Mouse (Mus musculus): ENCODE measurements around the gene Ace. TPM values are rescaled to one million over a fixed set of nuclear protein-coding genes. Genes with fewer than 3 reads are reported as not detected.

Gene Ace
- total RNA-seq, 4 experiments from 2014 or later = 9.4 to 21.2 (median 13.4) TPM

DNA sequence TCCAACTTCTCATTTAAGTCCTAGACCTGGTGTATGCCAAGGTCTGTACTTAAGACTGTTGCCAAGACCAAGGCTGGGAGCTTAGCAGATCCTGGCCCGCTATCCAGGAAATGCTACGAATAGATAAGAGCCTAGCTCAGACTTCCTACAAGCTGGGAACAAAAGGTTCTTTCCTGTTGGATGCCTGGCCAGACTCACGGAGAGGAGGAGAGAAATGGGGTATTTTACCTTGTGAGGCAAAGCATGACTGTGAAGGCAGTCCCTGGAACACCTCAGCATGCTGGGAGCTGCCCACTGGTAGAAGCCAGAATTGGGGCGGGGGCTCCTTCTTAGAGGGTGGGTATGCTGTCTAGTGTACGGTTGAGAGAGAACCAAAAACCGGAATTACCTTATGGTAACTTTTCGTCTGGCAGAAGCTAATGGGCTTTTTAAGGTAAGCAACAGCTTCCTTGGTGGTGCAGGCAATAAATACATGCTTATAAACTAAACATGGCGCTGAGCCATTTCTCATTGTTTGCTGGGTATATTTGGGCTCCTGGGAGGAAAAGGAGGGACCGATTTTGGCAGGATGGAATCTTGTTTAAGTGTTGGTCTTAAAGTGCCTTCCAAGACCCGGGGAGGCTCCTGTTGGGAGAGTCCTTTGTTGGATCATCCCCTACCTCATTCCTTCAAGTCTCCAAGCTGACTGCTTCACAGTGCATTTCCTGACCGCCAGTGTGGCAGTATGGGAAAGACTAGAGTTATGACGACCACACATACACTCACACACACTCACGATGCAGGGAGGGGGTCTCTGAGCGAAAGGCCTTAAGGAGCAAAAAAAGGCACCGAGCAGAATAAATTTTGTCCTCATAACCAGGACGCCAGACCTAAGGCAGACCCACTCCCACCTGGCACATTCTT, 22.7 kb upstream of the Ace start:
- no peak for DNase-seq (ENCODE audit: low spot score in 2 of 2)

GRCm38 (mm10) chr11:105946694-105947154, 21.0 kb upstream of the Ace start:
- DNase-seq (ENCODE audit: low spot score in 2 of 2) = no peak

- DNase-seq (ENCODE audit: low spot score in 2 of 2) = no peak
Measured at GRCm38 (mm10) chr11:105948255-105948654, 19.5 kb upstream of the Ace start.

GRCm38 (mm10) chr11:105950519-105950918, 17.2 kb upstream of the Ace start:
- no peak for DNase-seq (ENCODE audit: low spot score in 2 of 2)

DNA sequence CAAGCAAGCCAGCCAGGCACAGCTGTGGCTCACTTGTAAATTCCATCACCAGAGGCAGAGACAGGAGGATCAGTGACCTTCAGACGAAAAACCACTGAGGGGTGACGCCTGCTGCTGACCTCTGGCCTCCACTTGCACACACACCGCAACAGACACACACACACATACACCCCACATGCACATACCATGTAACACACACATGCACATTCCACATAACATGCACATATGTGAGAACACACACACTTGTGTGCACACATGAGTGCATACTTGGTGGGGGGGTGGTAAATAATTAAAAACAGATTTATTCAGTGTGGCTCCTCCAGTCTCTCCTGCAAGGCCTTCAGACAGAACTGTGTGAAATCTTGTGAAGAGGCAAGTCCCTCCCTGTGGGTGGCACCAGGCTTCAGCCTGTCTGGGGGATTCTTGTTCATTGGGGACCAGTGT, 16.1 kb upstream of the Ace start:
- DNase-seq (ENCODE audit: low spot score in 2 of 2) = no peak

- no peak for DNase-seq (ENCODE audit: low spot score in 2 of 2)
Measured at GRCm38 (mm10) chr11:105952111-105952510, 15.6 kb upstream of the Ace start.

GRCm38 (mm10) chr11:105952911-105953386, 14.8 kb upstream of the Ace start, which contains the start of gene Cyb561:
Cyb561 (minus strand) TSS chr11:105953336.
- DNase-seq (ENCODE audit: low spot score in 2 of 2) = no peak

DNA sequence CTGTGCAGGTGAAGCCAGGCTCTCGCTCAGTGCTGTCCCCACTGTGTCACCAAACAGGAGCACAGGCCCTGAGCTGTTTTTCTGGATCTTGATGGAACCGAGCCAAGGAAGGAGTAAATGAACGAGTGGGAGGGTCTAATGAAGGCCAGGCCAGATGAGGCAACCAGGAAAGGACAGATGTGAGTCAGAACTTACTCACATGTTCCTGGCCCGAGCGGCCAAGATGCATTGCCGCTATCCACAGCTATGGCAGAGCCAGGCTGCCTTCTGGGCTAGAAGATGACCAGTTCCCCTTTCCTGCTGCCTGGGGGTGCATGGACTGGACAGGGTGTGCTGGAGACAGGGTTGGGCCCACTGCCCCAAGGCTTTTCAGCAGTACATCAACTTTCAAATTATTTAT, 14.3 kb upstream of the Ace start:
- DNase-seq (ENCODE audit: low spot score in 2 of 2) = peak in 1 of 2 experiments; percentile 54

DNA sequence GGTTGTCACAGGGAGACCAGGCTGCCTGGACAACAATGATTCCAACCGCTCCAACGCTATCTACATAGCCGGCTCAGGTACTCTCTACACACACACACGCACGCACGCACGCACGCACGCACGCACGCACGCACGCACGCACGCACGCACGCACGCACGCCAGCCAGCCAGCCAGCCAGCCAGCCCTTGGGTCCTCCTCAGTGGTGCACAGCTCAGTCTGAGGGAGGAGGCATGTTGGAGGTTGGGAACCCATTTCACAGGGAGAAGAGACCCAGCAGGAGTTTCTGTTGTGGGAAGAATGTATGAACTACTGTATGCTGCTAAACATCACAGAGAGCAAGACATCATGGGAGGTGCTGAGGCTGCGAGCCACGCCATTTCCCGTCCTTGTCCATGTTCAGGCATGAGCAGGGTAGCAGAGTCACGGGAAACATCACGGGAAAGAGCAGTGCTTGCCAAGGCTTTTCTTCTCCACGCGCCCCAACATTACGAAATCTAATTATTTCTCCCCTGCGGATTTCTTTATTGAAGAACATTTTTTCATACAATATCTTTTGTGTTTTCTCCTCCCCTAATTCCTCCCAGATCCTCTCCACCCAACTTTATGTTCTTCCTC, 11.8 kb upstream of the Ace start:
- no peak for DNase-seq (ENCODE audit: low spot score in 2 of 2)

GRCm38 (mm10) chr11:105957501-105957900, 10.2 kb upstream of the Ace start:
- DNase-seq (ENCODE audit: low spot score in 2 of 2) = no peak

DNA sequence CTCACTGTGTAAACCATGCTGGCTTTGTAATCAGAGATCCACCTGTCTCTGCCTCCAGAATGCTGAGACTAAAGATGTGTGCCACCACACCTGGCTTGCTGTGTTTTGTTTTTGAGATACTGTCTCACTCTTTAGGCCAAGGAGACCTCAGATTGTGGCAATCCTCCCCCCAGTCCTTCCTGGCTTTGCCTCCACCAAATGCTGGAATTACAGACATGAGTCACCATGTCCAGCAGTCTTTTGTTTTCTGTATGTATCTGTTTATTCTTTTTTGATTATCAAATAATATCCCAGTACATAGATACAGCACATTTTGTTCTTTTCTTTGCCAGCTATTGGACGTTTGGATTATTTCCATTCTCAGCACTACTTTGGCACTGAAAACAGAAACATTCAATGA, 9.2 kb upstream of the Ace start:
- no peak for DNase-seq (ENCODE audit: low spot score in 2 of 2)

- DNase-seq (ENCODE audit: low spot score in 2 of 2) = no peak
Measured at GRCm38 (mm10) chr11:105959355-105959754, 8.4 kb upstream of the Ace start.

DNA sequence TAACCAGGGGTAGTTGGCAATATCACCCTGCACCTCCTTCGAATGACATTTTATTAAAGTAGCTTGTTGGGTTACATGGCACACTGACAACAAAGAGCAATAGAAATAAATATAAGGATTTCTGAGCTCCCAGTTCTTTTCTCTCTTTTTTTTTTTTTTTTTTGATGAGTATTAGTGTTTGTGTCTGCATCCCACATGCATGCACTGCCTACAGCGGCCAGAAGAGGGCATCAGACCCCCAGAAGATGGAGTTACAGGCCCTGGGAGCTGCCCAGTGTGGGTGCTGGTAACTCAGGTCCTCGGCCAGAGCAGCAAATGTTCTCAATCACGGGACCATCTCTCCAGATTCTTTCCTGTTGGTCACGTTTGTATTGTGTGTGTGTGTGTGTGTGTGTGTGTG, 3.1 kb upstream of the Ace start:
- DNase-seq (ENCODE audit: low spot score in 2 of 2) = no peak

- no peak for DNase-seq (ENCODE audit: low spot score in 2 of 2)
Measured at GRCm38 (mm10) chr11:105966288-105966687, 1.5 kb upstream of the Ace start.

- no peak for DNase-seq (ENCODE audit: low spot score in 2 of 2)
Measured at GRCm38 (mm10) chr11:105968948-105969347, 1.2 kb downstream of the Ace start.

DNA sequence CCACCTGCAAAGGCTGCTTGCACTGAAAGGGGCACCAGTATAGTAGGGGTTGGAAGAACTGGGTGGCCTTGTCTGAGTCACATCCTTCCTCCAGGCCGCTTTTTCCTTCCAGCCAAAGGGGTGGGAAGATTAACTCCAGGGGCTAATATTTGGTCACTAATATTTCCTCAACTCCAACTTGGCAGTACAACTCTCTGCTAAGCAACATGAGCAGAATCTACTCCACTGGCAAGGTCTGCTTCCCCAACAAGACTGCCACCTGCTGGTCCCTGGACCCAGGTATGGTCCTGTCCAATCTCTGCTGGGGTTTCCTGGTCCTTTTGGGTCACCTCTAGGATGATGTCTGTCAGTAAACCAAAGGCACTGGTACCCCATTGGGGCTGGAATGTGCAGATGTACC, 1.8 kb downstream of the Ace start:
- DNase-seq (ENCODE audit: low spot score in 2 of 2) = peak; percentile 42 to 45

DNA sequence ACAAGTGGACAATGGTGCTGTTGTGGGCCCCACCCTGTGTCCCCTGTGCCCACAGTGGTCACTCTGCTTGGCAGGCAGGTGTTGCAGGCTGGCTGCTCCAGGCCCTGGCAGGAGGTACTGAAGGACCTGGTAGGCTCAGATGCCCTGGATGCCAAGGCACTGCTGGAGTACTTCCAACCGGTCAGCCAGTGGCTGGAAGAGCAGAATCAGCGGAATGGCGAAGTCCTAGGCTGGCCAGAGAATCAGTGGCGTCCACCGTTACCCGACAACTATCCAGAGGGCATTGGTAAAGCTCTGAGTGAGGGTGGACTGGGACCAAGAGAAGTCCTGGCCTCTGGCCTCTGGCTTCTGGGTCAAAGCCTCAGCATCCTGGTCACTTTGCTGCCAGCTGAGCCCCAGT, 6.8 kb downstream of the Ace start:
- peak in 1 of 2 experiments; percentile 33 for DNase-seq (ENCODE audit: low spot score in 2 of 2)

- no peak for DNase-seq (ENCODE audit: low spot score in 2 of 2)
Measured at GRCm38 (mm10) chr11:105975050-105975449, 7.3 kb downstream of the Ace start.

DNA sequence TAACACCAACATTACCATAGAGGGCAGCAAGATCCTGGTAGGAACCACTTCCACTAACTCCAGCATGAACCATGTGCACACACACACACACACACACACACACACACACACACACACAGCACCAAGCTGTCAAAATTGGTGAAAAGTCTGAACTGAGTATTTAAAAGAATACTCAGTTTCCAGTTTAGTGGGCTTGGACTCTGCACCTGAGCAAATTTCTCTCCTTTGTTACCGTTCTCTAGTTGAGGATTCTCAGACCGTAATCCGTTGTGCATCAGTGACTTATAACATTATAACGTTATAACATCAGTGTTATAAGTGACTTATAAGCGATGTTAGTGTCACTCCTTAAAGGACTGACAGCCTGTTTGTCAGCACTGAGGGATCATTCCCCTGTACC, 7.9 kb downstream of the Ace start:
- no peak for DNase-seq (ENCODE audit: low spot score in 2 of 2)

- no peak for DNase-seq (ENCODE audit: low spot score in 2 of 2)
Measured at GRCm38 (mm10) chr11:105978232-105978631, 10.5 kb downstream of the Ace start.

GRCm38 (mm10) chr11:105978634-105979033, 10.9 kb downstream of the Ace start:
- DNase-seq (ENCODE audit: low spot score in 2 of 2) = no peak

- DNase-seq (ENCODE audit: low spot score in 2 of 2) = no peak
Measured at GRCm38 (mm10) chr11:105984452-105984851, 16.7 kb downstream of the Ace start.
